Mouse (Mus musculus): ENCODE measurements around the gene Gls. TPM values are rescaled to one million over a fixed set of nuclear protein-coding genes. Genes with fewer than 3 reads are reported as not detected.

Gene Gls
- total RNA-seq (2021) = 100 to 1,000 TPM; 291 to 354 TPM
- long read RNA-seq, full-length matches to known transcripts = 8 of 24 reads
- long read RNA-seq, partial matches to known transcripts = 14 of 24 reads
- long read RNA-seq, other reads (novel, unspliced or antisense) = 2 of 24 reads

- peak; percentile 95 to 96 for DNase-seq (ENCODE audit: low spot score in 2 of 2)
Observed at GRCm38 (mm10) chr1:52233143-52233713, at the start of gene Gls. TSS of gene Gls (minus strand) at chr1:52233232.

DNA sequence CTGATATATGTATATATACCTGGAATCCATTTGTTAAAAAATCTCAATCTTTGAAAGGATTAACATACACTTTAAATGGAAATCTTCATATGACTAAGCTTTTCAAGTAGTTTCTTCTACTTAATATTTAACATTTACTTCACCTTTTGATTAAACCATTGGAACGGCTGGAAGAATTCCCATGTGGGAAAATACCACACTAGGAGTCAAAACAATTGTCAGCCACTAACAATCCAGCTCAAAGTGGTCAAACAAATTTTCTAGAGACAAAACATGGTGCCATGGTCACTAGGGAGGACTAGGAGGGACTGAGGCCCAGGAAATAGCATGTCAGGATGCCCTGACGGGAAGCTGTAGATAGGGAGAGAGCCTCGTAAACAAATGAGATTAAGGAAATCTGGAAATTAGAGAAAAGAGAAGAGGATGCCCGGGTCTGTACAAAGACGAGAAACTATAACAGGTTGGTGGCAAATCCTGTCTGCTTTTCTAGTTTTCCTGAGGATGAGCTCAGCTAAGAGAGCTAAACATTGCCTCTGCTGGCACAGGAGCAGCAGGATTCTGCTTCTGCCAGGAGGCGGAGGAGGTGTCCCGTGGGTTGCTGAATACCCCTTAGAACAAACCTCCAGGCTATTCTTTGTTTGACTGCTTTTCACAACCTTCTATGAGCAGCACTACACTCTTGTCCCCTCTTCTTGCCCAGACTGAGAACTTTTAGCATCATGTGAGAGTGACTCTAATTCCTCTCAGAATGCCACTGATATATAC is 47.0 kb upstream of the Gls start:
- DNase-seq (ENCODE audit: low spot score in 2 of 2) = no peak

DNA sequence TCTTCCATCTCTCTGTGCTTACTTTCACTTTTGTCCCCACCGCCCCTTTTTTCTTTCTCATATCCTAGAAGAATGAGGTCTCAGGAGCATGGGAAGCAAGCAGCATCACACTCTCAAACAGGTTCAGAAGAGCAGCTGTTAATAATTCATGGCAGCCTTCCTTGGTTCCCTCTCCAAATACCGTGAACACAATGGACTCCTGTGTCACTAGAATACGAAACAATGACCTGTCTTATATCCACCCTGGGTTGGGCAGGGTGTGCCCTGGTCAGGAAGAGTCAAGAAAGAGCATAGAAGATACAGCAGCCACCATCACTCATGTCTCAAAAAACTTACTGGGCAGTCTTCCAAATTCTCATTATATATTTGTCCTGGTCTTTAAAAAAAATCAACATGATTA is 46.3 kb upstream of the Gls start:
- DNase-seq (ENCODE audit: low spot score in 2 of 2) = no peak

- no peak for DNase-seq (ENCODE audit: low spot score in 2 of 2)
Observed at GRCm38 (mm10) chr1:52278073-52278472, 45.0 kb upstream of the Gls start.

GRCm38 (mm10) chr1:52274210-52274609 is 41.2 kb upstream of the Gls start:
- DNase-seq (ENCODE audit: low spot score in 2 of 2) = no peak

- DNase-seq (ENCODE audit: low spot score in 2 of 2) = no peak
Observed at GRCm38 (mm10) chr1:52272018-52272678, 39.1 kb upstream of the Gls start.

- DNase-seq (ENCODE audit: low spot score in 2 of 2) = no peak
Observed at GRCm38 (mm10) chr1:52270354-52270753, 37.3 kb upstream of the Gls start.

DNA sequence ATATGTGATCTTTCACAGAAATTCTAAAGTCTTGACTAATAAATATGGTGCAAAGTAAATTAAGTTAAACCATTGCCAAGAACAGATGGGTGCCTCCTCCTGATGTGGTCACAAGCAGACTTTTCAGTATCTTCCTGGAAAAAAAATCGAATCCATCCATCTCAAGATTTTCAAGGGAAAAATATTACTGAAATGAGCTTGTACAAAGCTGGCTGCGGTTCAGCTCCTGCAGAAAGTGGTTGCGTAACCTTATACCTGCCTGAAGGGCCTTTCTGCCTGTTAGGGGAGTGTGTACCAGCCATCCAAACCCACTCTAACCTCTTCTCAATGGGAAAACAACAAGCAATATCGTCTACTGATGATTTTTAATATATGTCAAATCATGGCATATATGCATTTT is 36.6 kb upstream of the Gls start:
- DNase-seq (ENCODE audit: low spot score in 2 of 2) = no peak

DNA sequence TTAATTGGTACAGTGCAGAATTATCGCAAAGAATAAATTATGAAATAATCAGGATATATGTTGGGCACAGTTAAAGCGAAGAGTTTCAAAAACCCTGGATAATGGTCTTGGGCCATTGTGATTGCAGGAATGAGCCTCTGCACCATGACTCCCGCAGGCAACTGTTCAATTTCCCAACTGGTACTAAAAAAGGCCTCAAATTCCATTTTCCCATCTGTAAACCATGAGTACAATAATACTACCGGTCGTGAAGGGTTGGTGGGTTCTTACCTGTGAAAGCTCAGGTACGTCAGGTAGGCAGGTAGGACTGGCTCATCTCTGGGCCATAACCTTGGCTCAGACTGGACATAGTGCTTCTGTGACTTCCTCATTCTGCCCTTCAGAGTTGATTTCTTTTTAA is 35.0 kb upstream of the Gls start:
- DNase-seq (ENCODE audit: low spot score in 2 of 2) = no peak

GRCm38 (mm10) chr1:52267606-52268005 is 34.6 kb upstream of the Gls start:
- peak; percentile 57 to 60 for DNase-seq (ENCODE audit: low spot score in 2 of 2)

DNA sequence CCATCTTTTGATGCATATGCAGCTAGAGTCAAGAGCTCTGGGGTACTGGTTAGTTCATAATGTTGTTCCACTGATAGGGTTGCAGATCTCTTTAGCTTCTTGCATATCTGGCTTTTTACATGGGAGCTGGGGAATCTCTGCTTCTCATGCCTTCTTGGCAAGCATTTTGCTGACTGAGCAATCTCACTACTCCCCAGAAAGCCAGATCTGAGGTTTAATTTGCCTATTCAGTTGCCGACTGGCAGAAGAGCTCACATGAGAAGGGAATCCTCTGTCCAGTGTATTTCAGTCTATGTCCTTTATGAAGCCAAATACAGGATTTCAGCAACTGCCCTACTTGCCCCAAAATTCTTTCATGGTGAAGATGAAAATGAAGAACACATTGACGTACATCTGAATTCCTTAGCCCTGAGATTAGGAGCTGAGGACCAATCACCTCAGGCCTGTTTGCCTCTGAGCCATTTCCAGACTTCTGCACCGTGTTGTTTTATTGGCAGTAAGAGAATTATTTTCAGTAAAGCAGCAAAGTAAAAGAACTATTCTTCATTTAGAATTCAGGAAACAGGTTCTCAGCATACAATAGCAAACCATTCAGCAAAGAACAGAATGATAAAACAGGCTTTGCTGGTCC is 33.0 kb upstream of the Gls start:
- no peak for DNase-seq (ENCODE audit: low spot score in 2 of 2)

- no peak for DNase-seq (ENCODE audit: low spot score in 2 of 2)
Observed at GRCm38 (mm10) chr1:52264290-52264689, 31.3 kb upstream of the Gls start.

GRCm38 (mm10) chr1:52260354-52261090 is 27.5 kb upstream of the Gls start:
- DNase-seq (ENCODE audit: low spot score in 2 of 2) = no peak

GRCm38 (mm10) chr1:52258006-52258749 is 25.1 kb upstream of the Gls start:
- DNase-seq (ENCODE audit: low spot score in 2 of 2) = no peak

DNA sequence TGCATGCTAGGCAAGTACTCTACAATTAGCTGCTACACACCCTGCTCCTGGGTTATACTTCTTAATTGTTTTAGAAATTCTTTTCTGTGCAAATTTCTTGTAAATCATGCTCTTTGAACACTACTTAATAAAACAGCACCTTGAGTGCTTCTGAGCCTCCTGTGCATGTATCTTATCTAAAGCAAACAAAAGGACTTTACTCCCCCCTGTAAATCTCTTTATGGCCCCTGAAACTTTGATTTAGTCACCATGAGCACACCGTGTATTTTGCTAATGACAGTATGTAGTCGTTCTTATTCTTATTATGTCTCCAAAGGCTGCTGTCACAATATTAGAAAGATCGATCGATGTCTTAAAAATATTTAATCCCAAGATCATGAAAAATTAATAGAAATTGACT is 23.9 kb upstream of the Gls start:
- DNase-seq (ENCODE audit: low spot score in 2 of 2) = no peak

- no peak for DNase-seq (ENCODE audit: low spot score in 2 of 2)
Observed at GRCm38 (mm10) chr1:52256194-52256593, 23.2 kb upstream of the Gls start.

GRCm38 (mm10) chr1:52254411-52254810 is 21.4 kb upstream of the Gls start:
- no peak for DNase-seq (ENCODE audit: low spot score in 2 of 2)

DNA sequence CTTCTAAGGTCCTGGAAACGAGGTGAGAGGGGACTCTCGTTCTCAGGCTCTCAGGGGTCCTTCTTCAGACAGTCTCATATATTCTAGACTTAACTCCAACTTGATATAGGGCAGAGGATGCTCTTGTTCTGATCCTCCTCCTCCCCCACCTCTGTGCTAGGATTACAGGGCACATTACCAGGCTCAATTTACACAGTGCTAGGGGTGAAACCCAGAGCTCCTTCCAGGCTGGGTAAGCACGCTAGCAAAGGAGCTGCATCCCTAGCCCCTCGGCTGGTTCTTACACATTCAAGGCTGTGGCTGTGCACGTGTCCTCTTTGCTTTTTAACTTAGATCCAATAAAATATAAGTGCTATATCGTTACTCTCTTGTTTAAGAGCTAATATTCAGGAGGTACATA is 20.4 kb upstream of the Gls start:
- no peak for DNase-seq (ENCODE audit: low spot score in 2 of 2)

DNA sequence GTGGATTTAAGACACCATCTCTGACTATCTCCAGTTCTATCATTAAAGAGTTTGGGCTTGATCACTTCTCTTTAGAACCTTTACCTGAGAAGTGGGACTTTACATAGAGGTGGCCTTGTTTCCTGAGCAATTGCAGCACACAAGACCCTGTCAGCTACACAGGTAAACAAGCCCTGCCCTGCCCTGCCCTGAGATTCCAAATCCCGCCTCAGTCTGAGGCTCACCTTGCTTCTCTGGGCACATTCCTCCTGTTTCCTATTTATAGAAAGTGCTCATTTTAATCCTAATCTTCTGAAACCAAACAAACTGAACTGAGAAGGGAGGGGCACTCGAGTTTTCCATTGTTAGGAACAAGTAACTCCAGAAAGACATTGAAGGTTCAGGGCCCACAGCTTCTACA is 19.4 kb upstream of the Gls start:
- no peak for DNase-seq (ENCODE audit: low spot score in 2 of 2)

DNA sequence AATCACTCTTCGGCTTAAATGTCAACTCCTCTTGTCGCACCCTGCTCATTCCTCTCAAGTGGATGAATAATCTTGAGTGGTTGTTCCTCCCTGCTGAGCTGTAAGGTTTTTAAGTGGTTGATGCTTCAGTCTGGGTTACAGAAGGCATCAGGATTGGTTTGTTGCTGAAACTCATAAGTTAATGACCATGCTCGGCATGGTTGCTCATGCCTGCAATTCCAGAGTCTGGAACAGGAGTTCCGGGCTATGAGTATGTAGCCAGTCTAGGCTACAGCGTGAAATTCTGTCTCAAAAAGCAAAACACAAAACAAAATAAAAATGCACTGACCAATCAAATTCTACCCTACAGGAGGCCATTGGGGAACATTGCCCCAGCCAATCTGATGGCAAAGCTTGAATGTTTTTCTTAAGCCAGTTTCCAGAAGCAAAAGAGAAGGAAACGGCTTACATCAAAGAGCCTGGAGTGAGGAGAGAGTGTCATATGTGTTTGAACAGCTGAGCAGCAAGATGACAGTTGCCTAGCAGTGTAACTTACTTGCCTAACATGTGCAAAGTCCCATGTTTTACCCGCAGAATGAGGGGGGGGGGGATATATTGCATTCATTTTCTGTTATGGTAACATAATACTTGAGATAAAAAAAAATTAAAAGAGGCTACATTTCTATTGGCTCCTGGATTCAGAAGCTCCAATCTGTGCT is 18.2 kb upstream of the Gls start:
- no peak for DNase-seq (ENCODE audit: low spot score in 2 of 2)

Data from layer of hippocampus, postnatal 10 days (tissue).